Mouse (Mus musculus) adipocyte (in vitro differentiated cells): ENCODE data around the gene Shank2.

ENCODE experiments used
- DNase-seq: peaks from one replicate; pipeline ENCODE4 v3.0.0-alpha.2; 2016; ENCODE audit warnings: low spot score

Shank2 gene

GRCm38 (mm10) chr7:144030796-144031195, 29.1 kb downstream of the Shank2 start:
- DNase-seq: no peak

GRCm38 (mm10) chr7:144031611-144032010, 29.9 kb downstream of the Shank2 start:
- no peak for DNase-seq

- no peak for DNase-seq
These were observed 35.8 kb downstream of the Shank2 start for GRCm38 (mm10) chr7:144037541-144037940.

GRCm38 (mm10) chr7:144037966-144038669, 36.4 kb downstream of the Shank2 start:
- peak; percentile 86 for DNase-seq

GRCm38 (mm10) chr7:144038741-144039140, 37.0 kb downstream of the Shank2 start:
- no peak for DNase-seq

- peak; percentile 3 for DNase-seq
These were observed 38.6 kb downstream of the Shank2 start for GRCm38 (mm10) chr7:144040328-144040727.

GRCm38 (mm10) chr7:144052076-144052475, 50.3 kb downstream of the Shank2 start:
- DNase-seq: no peak

GRCm38 (mm10) chr7:144055188-144055587, 53.5 kb downstream of the Shank2 start:
- DNase-seq: no peak

GRCm38 (mm10) chr7:144055702-144056531, 54.2 kb downstream of the Shank2 start:
- DNase-seq: peak; percentile 74

GRCm38 (mm10) chr7:144070162-144070949, 68.6 kb downstream of the Shank2 start:
- no peak for DNase-seq

GRCm38 (mm10) chr7:144072219-144072618, 70.5 kb downstream of the Shank2 start:
- peak; percentile 67 for DNase-seq

- no peak for DNase-seq
These were observed 71.1 kb downstream of the Shank2 start for GRCm38 (mm10) chr7:144072856-144073255.

GRCm38 (mm10) chr7:144074718-144075117, 73.0 kb downstream of the Shank2 start:
- DNase-seq: peak; percentile 81

- DNase-seq: peak; percentile 29
These were observed 76.9 kb downstream of the Shank2 start for GRCm38 (mm10) chr7:144078661-144079060.

- DNase-seq: no peak
These were observed 78.1 kb downstream of the Shank2 start for GRCm38 (mm10) chr7:144079861-144080260.

- peak; percentile 48 for DNase-seq
These were observed 79.7 kb downstream of the Shank2 start for GRCm38 (mm10) chr7:144081448-144081847.

- peak; percentile 40 for DNase-seq
These were observed 80.2 kb downstream of the Shank2 start for GRCm38 (mm10) chr7:144081963-144082362.

- peak; percentile 23 for DNase-seq
These were observed 85.5 kb downstream of the Shank2 start for GRCm38 (mm10) chr7:144087277-144087676.

- no peak for DNase-seq
These were observed 92.4 kb downstream of the Shank2 start for GRCm38 (mm10) chr7:144094132-144094531.

GRCm38 (mm10) chr7:144097314-144097713, 95.6 kb downstream of the Shank2 start:
- peak; percentile 52 for DNase-seq

- DNase-seq: no peak
These were observed 100.7 kb downstream of the Shank2 start for GRCm38 (mm10) chr7:144102222-144102980.

GRCm38 (mm10) chr7:144105952-144106351, 104.2 kb downstream of the Shank2 start:
- DNase-seq: no peak
